Mouse (Mus musculus) G1E-ER4 (cell line): ENCODE measurements around the gene Ndufa3. TPM values are rescaled to one million over a fixed set of nuclear protein-coding genes. Genes with fewer than 3 reads are reported as not detected.

Source experiments
- GATA1 ChIP-seq: IDR thresholded peaks from one replicate; pipeline ENCODE4 v1.8.0; 2012; ENCODE audit warnings: low read length, inconsistent platforms
- polyA plus RNA-seq: library from polyadenylated mRNA; stranded (reverse); fragments of >175 nt; gene quantifications from 2 replicates; pipeline ENCODE4 v1.2.3, GENCODE M21; 2012

Ndufa3 gene
- polyA plus RNA-seq, 1 experiment: 27.8 TPM

DNA sequence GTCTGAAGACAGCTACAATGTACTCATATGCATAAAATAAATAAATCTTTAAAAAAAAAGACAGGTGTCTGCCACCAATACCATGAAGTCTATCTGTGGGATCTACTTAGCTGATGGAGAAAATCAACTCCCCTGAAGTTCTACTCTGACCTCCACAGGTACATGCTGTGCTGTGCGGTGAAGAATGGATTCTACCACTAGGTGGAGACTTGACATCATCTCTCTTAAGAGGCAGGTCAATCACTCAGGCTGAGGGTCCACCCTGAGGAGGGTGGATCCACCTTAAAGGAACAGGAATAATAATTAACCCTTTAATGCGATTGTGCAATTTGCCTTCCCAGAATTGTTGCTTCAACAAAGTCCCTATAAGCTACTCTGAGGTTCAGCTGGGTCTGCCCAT is 10.4 kb upstream of the Ndufa3 start:
- no peak for TF ChIP-seq GATA1

DNA sequence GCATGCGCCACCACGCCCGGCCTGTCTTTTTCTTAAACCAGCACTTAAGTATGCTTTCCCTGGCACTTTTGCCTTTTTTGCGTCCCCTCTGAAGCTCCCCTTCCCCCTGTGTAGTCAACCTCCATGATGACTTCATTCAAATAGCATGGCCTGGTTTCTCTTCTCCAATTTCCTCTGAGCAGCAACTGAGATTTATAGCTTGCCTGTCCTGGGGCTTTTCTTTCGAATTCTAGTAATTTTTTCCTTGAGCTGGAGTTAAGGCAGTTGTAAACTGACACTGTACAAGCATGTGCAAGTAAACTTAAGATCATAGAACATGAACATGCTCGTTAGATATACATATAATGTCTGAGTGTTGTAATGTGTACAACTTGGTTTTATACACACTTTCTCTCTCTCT is 9.8 kb upstream of the Ndufa3 start:
- TF ChIP-seq GATA1: no peak

DNA sequence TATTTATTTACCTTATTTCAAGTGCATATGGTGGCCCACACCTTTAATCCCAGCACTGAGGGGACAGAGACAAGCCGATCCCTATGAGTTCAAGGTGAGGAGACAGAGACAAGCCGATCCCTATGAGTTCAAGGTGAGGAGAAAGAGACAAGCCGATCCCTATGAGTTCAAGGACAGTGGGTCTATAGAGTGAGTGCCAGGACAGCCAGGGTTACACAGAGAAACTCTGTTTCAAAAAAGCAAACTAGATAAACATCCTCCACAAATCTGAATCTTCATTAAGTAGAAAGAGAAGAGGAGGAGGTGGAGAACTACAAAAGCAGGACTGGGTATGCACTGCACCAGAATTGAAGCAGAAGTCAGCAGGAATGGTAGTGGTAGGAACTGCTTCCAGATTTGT is 8.5 kb upstream of the Ndufa3 start:
- no peak for TF ChIP-seq GATA1

DNA sequence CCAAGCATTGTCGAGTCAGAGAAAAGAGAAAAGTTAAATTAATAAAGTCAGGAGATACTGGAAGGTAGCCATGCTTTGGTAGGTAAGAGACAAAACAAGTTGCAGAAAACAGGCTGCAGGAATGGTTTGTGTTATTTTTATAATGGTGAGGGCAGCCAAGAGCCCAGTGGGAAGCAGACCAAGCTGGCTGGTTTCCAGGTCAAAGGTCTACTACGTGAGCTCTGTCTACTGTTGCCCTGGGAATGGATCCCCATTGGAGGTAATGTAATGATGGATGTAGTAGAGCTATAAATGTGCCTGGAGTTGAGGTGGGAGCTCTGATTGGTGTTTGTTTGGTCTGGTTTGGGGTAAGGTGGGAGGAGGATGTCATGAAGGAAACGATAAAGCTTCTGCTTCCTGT is 8.1 kb upstream of the Ndufa3 start:
- no peak for TF ChIP-seq GATA1

DNA sequence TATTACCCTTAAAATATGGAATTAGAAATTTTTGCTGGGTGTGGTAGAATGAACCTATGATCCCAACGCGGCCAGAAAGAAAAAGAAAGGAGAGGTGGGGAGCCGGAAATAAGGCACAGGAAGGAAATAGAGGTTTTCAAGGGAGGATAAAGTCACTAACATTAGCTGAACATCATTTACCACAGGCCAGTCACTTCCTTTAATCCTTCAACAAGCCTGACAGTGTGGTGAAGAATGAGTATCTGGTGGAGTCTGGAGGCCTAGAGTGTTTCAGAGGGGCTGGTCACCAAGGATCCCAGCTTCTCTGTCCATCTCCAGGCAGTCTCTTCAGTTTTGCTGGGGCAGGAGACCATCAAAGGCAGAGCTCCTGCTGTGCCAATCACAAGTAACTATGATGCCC is 6.7 kb upstream of the Ndufa3 start:
- TF ChIP-seq GATA1: no peak

DNA sequence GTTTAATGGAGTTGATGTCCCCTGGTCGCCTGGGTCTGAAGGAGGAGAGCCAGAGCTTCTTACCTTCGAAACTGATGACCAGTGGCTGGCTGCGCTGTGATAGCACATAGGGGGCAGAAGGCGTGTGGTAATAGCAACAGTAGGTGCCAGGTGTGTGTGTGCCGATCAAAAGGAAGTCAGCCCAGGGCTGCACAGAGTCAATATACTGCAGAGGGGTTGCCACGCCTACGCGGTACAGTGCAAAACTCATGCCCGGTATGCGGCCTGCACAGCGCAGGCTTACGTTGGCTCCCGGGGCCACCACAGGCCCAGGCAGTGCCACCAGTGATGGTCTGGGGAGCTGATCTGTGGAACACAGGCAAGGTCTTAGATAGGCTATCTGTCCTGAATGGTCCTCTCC is 6.2 kb upstream of the Ndufa3 start:
- TF ChIP-seq GATA1: no peak

DNA sequence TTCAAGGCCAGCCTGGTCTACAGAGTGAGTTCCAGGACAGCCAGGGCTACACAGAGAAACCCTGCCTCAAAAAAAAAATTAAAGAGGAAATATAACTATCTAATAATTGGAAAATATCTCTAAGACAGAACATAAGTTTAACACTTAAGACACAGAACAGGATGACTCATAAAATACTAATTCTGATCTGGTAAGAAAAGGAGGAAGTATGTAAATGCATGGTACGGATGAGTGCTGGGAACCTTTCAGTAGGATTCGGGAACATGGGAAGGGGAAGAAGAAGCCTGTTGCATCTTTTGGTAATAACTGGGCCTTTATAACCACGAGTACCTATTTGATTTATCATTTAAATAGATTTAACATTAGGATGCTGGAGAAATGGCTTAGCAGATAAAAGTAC is 3.2 kb upstream of the Ndufa3 start:
- TF ChIP-seq GATA1: no peak

DNA sequence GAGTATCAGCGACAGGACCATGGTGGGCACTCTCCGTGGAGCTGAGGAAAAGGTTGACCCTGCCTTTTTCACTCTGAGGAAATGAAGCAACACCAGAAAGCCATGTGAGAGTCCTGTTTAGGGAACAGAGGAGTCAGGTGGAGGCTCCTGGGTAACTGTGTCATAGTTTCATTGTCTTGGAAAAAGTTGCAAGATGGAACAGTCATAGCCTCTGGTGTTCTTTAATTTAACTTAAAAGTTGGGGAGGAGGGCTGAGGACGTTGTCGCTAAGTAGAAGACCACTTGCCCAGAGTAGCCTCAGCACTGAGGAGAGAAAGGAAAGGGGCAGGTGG is 1.1 kb upstream of the Ndufa3 start, which contains the start of gene Oscar:
Gene Oscar, minus strand, starts transcription at position 101 of the 332 bp plus-strand sequence.
- TF ChIP-seq GATA1: no peak

DNA sequence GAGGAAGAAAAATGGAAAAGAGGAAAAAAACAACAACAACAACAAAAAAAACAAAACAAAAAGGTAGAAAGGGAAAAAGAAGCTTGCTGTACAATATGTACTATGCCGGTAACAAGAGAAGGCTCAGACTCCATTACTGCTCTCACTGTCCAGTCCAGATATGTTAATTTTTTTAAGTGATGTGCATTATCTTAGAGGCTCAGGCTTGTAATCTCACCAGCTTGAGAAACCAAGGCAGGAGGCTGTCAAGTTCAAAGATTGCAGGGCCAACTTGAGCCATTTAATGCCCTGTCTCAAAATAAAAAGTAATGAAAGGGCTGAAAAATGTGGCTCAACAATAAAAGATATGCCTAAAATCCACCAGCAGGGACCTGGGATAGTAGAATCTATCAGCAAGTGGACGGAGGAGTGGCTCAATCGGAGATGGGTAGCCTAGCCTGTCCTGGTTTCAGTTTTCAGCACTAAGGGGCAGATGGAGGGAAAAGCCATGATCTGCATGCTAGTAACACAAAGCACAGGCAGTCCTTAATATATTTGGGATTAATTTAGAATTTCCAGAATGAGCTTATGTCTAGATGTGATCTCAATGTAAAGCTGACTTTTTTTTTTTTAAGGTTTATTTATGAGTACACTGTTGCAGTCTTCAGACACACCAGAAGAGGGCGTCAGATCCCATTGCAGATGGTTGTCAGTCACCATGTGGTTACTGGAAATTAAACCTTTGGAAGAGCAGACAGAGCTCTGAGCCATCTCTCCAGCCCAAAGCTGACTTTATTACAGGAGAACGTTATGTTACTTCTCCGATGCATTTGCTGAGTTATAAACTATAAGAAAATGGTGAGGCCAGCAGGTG is 558 bp upstream of the Ndufa3 start:
- TF ChIP-seq GATA1: no peak

DNA sequence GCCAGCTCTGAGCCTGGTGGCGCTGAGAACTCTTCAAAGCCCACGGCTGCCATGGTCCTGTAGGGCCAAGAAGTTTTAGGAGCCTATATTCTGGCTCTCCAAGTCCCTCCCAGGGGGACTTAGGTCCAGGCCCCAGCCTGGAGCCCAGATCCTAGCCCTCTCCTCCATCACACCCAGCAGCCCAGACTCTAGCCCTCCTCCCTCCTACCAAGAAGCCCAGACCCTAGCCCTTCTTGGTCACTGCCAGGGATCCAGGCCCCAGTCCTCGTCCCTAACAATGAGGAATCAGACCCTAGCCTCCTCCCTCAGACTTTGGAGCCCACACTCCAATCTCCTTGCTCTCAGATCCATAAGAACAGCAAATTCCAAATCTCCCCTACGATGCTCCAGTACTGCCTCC is 11.9 kb downstream of the Ndufa3 start:
- no peak for TF ChIP-seq GATA1

DNA sequence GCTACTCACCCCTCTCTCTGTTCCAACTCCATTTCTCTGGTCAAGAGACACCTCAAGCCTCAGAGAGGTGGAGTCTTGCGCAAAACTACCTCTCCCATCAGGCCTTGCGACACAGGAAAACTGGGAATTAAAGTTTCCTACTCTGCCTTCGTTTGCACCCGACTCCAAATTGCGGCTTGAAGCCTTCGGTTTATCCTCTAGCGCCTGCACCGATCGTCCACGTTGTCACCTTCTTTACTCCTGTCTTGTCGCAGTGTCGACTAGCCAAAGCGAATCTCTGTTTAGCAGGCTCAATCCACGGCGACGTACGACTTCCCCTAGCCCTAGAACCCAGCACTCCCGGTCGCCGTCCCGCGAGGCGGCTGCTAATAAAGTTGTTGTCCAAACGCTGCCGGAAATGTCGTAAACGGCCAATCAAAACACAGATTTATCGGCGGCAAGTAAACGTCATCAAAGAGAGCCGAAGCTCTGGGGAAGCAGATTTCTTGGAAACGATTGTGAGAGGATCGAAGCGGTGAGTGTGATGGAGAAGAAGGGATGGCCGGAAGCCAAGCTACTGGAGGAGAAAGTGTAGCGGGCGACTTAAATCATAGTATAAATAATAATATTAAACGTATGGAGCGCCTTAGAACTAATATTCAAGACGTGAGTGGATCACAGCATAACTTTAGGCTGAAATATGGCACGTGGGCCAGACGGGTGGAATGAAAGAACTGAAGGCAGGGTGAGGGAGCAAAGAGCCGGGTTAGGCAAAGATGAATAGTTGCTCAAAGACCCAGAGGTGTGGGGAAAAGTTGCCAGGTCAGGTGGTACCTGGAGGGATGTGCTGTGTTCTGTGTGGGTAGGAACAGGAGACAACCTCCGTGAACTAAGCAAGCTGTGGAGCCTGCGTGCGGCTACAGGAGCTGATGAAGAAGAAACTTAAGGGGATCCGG is 12.6 kb downstream of the Ndufa3 start, which contains the start of the genes Tfpt and Prpf31:
Gene Tfpt, minus strand, starts transcription at position 387 of the 935 bp plus-strand sequence.
Gene Prpf31, plus strand, starts transcription at position 443 of the 935 bp plus-strand sequence.
- no peak for TF ChIP-seq GATA1

DNA sequence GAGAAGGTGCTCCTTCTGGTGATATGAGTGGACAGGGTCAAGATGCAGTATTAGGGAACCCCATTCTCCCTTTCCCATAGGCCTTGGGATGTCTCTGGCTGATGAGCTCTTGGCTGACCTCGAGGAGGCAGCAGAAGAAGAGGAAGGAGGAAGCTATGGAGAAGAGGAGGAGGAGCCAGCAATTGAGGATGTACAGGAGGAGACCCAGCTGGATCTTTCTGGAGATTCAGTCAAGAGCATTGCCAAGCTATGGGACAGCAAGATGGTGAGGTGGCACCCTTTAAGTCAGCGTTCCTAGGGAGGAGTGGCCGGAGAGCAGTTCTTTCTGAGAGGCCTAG is 13.3 kb downstream of the Ndufa3 start:
- TF ChIP-seq GATA1: no peak

DNA sequence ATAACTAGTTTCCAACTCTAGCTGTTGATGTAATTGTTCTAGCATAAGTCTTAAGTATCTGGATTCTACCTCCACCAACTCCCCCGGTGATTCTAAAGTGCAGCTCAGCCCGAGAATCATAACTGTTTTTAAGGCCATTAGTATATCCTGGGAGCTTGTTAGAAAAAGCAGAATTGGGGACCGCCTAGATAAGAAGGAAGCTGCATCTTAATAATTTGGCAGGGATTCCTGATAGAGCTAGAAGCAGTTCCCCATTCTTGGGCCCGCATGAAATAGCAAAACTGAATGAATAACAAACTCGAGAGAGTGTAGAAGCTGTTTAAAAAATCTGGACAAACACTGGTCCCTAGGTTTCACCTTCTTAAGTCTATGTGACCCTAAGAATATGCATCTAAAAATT is 26.2 kb downstream of the Ndufa3 start:
- no peak for TF ChIP-seq GATA1

DNA sequence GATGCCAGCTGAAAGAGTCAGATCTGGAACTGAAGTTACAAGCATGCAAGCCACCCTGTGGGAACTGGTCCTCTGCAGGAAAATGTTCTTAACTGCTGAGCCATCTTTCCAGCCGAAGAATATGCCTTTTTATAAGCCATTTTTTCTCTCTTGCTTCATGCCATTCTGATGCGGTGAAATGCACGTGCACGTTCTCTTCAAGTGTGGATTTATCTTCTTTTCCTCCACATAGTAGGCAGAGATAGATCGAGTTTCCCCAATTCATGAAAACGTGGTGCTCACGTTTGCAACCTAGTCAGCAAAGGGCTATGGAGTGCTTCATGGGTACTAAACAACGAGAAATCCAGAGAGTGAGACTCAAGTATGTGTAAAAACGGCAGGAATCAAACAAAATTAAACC is 26.7 kb downstream of the Ndufa3 start:
- TF ChIP-seq GATA1: no peak

DNA sequence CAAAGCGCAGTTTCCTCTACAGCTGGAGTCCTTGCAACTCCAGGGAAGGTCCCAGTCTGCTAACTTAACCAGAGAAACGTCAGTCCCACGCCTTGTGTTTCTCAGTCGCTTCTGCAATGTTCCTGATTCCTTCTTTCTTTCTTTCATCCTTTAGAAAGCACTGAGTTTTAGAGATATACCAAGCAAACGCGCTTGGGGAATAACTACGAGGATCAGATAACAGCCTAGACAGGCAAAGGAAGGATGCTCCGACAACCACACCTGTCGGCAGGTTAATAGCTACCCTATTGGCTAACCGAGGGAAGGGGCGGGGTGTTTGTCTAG is 27.1 kb downstream of the Ndufa3 start:
- TF ChIP-seq GATA1: no peak

DNA sequence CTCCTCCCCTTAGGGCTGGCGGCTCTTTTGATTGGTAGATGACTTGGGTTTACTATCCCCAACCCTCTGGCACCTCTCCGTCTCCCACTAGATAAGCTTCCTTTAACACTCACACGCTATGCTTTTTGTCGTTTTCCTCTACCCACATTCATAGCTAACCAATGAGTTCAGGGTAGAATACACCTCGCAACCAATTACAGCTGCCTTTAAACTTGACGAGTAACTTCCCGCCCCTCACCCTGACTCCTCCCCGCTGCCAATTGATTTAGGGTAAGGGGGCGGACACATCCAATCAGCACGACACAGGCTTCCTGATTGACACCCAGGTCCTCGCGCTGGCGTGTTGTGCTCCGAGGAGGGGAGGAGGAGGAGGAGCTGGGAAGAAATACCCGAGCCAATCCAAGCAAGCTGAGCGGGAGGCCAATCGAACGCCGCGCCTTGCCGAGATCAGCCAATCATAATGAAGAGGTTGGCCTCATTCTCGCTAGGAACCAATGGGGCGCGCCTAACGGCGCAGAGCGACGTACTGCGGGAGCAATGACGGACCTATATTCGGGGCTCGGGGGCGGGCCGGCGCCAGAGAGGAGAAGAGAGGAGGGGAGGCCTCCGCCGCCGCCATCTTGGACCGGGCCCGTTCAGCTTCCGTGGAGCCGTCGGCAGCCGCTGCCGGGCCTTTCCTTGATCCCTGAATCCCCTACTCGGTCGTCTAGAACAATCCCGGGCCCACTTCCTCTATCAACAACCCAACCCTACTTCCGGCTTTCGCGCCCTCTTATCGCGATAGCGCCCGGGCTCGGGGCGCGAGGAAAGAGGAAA is 27.7 kb downstream of the Ndufa3 start, which contains the start of gene Cnot3:
Gene Cnot3, plus strand, starts transcription at position 597 of the 816 bp plus-strand sequence.
- no peak for TF ChIP-seq GATA1
